Mouse (Mus musculus) testis, adult 2 months (tissue): ENCODE measurements at regions not wholly inside any gene's neighbourhood (a gene's known extent, or its start where the extent isn't known, plus 50 kb on each side); places are given as distances from the start of the nearest gene placed in this dataset.

Experiments
- H3K27ac ChIP-seq: fragments of 200-500 bp; 2 replicates; pipeline ENCODE4 v1.5.1; 2012; ENCODE audit warnings: low read depth, low read length; ENCODE audit not compliant: control insufficient read depth, insufficient read depth
- H3K27me3 ChIP-seq: fragments of 200-500 bp; 2 replicates; pipeline ENCODE4 v1.6.1; 2012; ENCODE audit warnings: mild to moderate bottlenecking, low read length, moderate library complexity; ENCODE audit not compliant: control insufficient read depth, insufficient read depth
- H3K36me3 ChIP-seq: fragments of 200-500 bp; 2 replicates; pipeline ENCODE4 v1.6.1; 2012; ENCODE audit warnings: mild to moderate bottlenecking, low read length; ENCODE audit not compliant: control insufficient read depth, insufficient read depth
- H3K4me1 ChIP-seq: fragments of 200-500 bp; 2 replicates; pipeline ENCODE4 v1.6.1; 2012; ENCODE audit warnings: low read length; ENCODE audit not compliant: control insufficient read depth, insufficient read depth
- H3K4me3 ChIP-seq: fragments of 200-500 bp; 2 replicates; pipeline ENCODE4 v1.5.1; 2012; ENCODE audit warnings: low read depth, mild to moderate bottlenecking, low read length, moderate library complexity, mixed read lengths; ENCODE audit not compliant: control insufficient read depth
- CTCF ChIP-seq: fragments of 200-500 bp; IDR thresholded peaks from 2 replicates; pipeline ENCODE4 v1.5.1; 2012; ENCODE audit warnings: low read depth, mild to moderate bottlenecking, inconsistent platforms, low read length, moderate library complexity; ENCODE audit not compliant: control insufficient read depth, insufficient read depth, insufficient replicate concordance
- POLR2A ChIP-seq: fragments of 200-500 bp; IDR thresholded peaks from 2 replicates; pipeline ENCODE4 v1.6.1; 2012; ENCODE audit warnings: low read depth, mild to moderate bottlenecking, inconsistent platforms, low read length, moderate library complexity; ENCODE audit not compliant: control insufficient read depth

GRCm38 (mm10) chr6:127237168-127237567 lies 85.2 kb upstream of the Ccnd2 start:
- TF ChIP-seq POLR2A (no peak), CTCF (no peak)
- no peak overlapping the region for H3K27ac ChIP-seq
- H3K36me3 ChIP-seq: no peaks in the 10 kb centered on the region
- no peak overlapping the region for H3K4me3 ChIP-seq
- H3K27me3 ChIP-seq: no peaks in the 10 kb centered on the region
- H3K4me1 ChIP-seq: no peaks in the 10 kb centered on the region

- Histone ChIP-seq H3K4me1 (no peaks in the 10 kb centered on the region), H3K4me3 (no peak overlapping the region), H3K27ac (no peak overlapping the region), H3K27me3 (no peaks in the 10 kb centered on the region), H3K36me3 (no peaks in the 10 kb centered on the region)
- no peak for TF ChIP-seq CTCF
- no peak for TF ChIP-seq POLR2A
Observed at GRCm38 (mm10) chr6:127239529-127240471, 87.8 kb upstream of the Ccnd2 start.

- TF ChIP-seq POLR2A: no peak
- no peak for TF ChIP-seq CTCF
- H3K4me3 ChIP-seq: no peak overlapping the region
- no peaks in the 10 kb centered on the region for H3K27me3 ChIP-seq
- no peak overlapping the region for H3K27ac ChIP-seq
- no peaks in the 10 kb centered on the region for H3K4me1 ChIP-seq
- H3K36me3 ChIP-seq: no peaks in the 10 kb centered on the region
Observed at GRCm38 (mm10) chr6:127240472-127241375, 88.7 kb upstream of the Ccnd2 start.

GRCm38 (mm10) chr6:127241693-127242425 lies 89.9 kb upstream of the Ccnd2 start:
- H3K4me3 ChIP-seq: no peak overlapping the region
- no peaks in the 10 kb centered on the region for H3K36me3 ChIP-seq
- no peak for TF ChIP-seq POLR2A
- no peak for TF ChIP-seq CTCF
- H3K27me3 ChIP-seq: no peaks in the 10 kb centered on the region
- no peak overlapping the region for H3K27ac ChIP-seq
- H3K4me1 ChIP-seq: no peaks in the 10 kb centered on the region

GRCm38 (mm10) chr6:127243032-127243431 lies 91.0 kb upstream of the Ccnd2 start:
- Histone ChIP-seq H3K27ac (no peak overlapping the region), H3K4me1 (no peaks in the 10 kb centered on the region), H3K27me3 (no peaks in the 10 kb centered on the region), H3K4me3 (no peak overlapping the region), H3K36me3 (no peaks in the 10 kb centered on the region)
- TF ChIP-seq POLR2A (no peak), CTCF (no peak)

GRCm38 (mm10) chr6:127245814-127246440 lies 93.9 kb upstream of the Ccnd2 start:
- H3K4me1 ChIP-seq: no peaks in the 10 kb centered on the region

More at GRCm38 (mm10) chr6:127245814-127246440, 93.9 kb upstream of the Ccnd2 start:
- no peaks in the 10 kb centered on the region for H3K36me3 ChIP-seq
- H3K27me3 ChIP-seq: no peaks in the 10 kb centered on the region
- no peak overlapping the region for H3K27ac ChIP-seq
- TF ChIP-seq CTCF: no peak
- TF ChIP-seq POLR2A: no peak
- no peak overlapping the region for H3K4me3 ChIP-seq
